Mouse (Mus musculus) kidney, postnatal 4 days (tissue): ENCODE measurements at regions not wholly inside any gene's neighbourhood (a gene's known extent, or its start where the extent isn't known, plus 50 kb on each side); places are given as distances from the start of the nearest gene placed in this dataset.
"Not testable (repeated sequence)": the region's sequence is repeated elsewhere in the genome, so short reads cannot be mapped to it uniquely, and the experiment has no call there.

ENCODE experiments used
- DNase-seq, 2 experiments: peaks; one replicate each; pipeline ENCODE4 v3.0.0; 2021; ENCODE audit warnings: mixed read lengths in 2 of 2

GRCm38 (mm10) chr17:93067850-93068249 is 131.0 kb upstream of the Adcyap1 start:
- DNase-seq: not testable (repeated sequence)

- DNase-seq: no peak
Measured at GRCm38 (mm10) chr17:93068489-93068888, 130.3 kb upstream of the Adcyap1 start.

GRCm38 (mm10) chr17:93084048-93084447 is 114.8 kb upstream of the Adcyap1 start:
- no peak for DNase-seq

- DNase-seq: no peak
Measured at GRCm38 (mm10) chr17:93104516-93104915, 94.3 kb upstream of the Adcyap1 start.

- no peak for DNase-seq
Measured at GRCm38 (mm10) chr17:93140003-93140402, 58.8 kb upstream of the Adcyap1 start.

- peak; percentile 33 to 38 for DNase-seq
Measured at GRCm38 (mm10) chr17:93141125-93141524, 57.7 kb upstream of the Adcyap1 start.
